Mouse (Mus musculus) spleen, adult 2 months (tissue): ENCODE data around the gene Spred2. TPM values are rescaled to one million over a fixed set of nuclear protein-coding genes. Genes with fewer than 3 reads are reported as not detected.
A peak's percentile ranks its signal among the peaks of the same experiment; 100 is the strongest.

Experiments
- DNase-seq, 2 experiments: peaks; one replicate each; pipeline versions ENCODE4 v3.0.0 to v3.0.0-alpha.2; 2012 to 2021; ENCODE audit warnings: low spot score in 2 of 2, low read depth in 1 of 2
- H3K27ac ChIP-seq: fragments of 200-500 bp; 2 replicates; pipeline ENCODE4 v1.5.1; 2012; ENCODE audit warnings: low read length, inconsistent platforms; ENCODE audit not compliant: insufficient read depth
- H3K27me3 ChIP-seq: fragments of 200-500 bp; 2 replicates; pipeline ENCODE4 v1.6.1; 2012; ENCODE audit warnings: mild to moderate bottlenecking, moderate library complexity, low read length, inconsistent platforms; ENCODE audit not compliant: control insufficient read depth, insufficient read depth
- H3K36me3 ChIP-seq: fragments of 200-500 bp; 2 replicates; pipeline ENCODE4 v1.6.1; 2012; ENCODE audit warnings: mild to moderate bottlenecking, low read length, inconsistent platforms; ENCODE audit not compliant: control insufficient read depth, insufficient read depth
- H3K4me1 ChIP-seq: fragments of 200-500 bp; 2 replicates; pipeline ENCODE4 v1.6.1; 2011; ENCODE audit warnings: inconsistent platforms; ENCODE audit not compliant: control insufficient read depth, insufficient read depth, insufficient read length
- H3K4me3 ChIP-seq: fragments of 200-500 bp; 2 replicates; pipeline ENCODE4 v1.5.1; 2011; ENCODE audit warnings: mild to moderate bottlenecking, inconsistent platforms; ENCODE audit not compliant: insufficient read depth, insufficient read length; ENCODE audit errors: extremely low read depth
- CTCF ChIP-seq: fragments of 200-500 bp; IDR thresholded peaks from 2 replicates; pipeline ENCODE4 v1.5.1; 2011; ENCODE audit warnings: mild to moderate bottlenecking, inconsistent platforms; ENCODE audit not compliant: insufficient read depth, insufficient read length, insufficient replicate concordance; ENCODE audit errors: extremely low read depth
- POLR2A ChIP-seq: fragments of 200-500 bp; IDR thresholded peaks from 2 replicates; pipeline ENCODE4 v1.6.1; 2011; ENCODE audit warnings: low read depth, low read length, inconsistent platforms
- WGBS: fragments of 180-500 bp; shearing (Covaris S2); methylation state at CpG from one replicate; pipeline ENCODE4 v1.1.7; 2018; 5-methylcytosine and 5-hydroxymethylcytosine counted together
- polyA plus RNA-seq: library from polyadenylated mRNA; depleted of rRNA; stranded (reverse); fragments of >200 nt; gene quantifications from 2 replicates; pipeline ENCODE4 v1.2.3, GENCODE M21; 2012

The Spred2 gene
- polyA plus RNA-seq, 1 experiment, result 5.7 TPM

GRCm38 (mm10) chr11:19931569-19932230, 7.5 kb downstream of the Spred2 start:
- TF ChIP-seq POLR2A (no peak), CTCF (no peak)

GRCm38 (mm10) chr11:19932983-19933511, 8.9 kb downstream of the Spred2 start:
- no peaks in the 10 kb centered on the region for H3K4me1 ChIP-seq
- no peak overlapping the region for H3K27ac ChIP-seq
- no peak for TF ChIP-seq CTCF
- TF ChIP-seq POLR2A, result no peak
- no peaks in the 10 kb centered on the region for H3K27me3 ChIP-seq
- H3K36me3 ChIP-seq, result no peaks in the 10 kb centered on the region
- DNase-seq, result no peak
- no peak overlapping the region for H3K4me3 ChIP-seq
- 93% methylated on average over 14 of the region's 14 CpGs for WGBS

More at GRCm38 (mm10) chr11:19931569-19932230, 7.5 kb downstream of the Spred2 start:
- no peaks in the 10 kb centered on the region for H3K36me3 ChIP-seq
- no peak for DNase-seq
- WGBS, result 94% methylated on average over 9 of the region's 9 CpGs
- H3K27ac ChIP-seq, result no peak overlapping the region
- H3K4me1 ChIP-seq, result no peaks in the 10 kb centered on the region
- no peak overlapping the region for H3K4me3 ChIP-seq
- no peaks in the 10 kb centered on the region for H3K27me3 ChIP-seq

- Histone ChIP-seq H3K27ac (no peak overlapping the region), H3K4me3 (no peak overlapping the region), H3K4me1 (peaks cover 14% of the 10 kb centered on the region; the same call in 1 of the 2 replicates), H3K27me3 (no peaks in the 10 kb centered on the region), H3K36me3 (no peaks in the 10 kb centered on the region)
- TF ChIP-seq POLR2A (no peak), CTCF (no peak)
- no peak for DNase-seq
- WGBS, result 47% methylated on average over 7 of the region's 7 CpGs
These were observed 11.6 kb downstream of the Spred2 start for GRCm38 (mm10) chr11:19935524-19936354.

DNA sequence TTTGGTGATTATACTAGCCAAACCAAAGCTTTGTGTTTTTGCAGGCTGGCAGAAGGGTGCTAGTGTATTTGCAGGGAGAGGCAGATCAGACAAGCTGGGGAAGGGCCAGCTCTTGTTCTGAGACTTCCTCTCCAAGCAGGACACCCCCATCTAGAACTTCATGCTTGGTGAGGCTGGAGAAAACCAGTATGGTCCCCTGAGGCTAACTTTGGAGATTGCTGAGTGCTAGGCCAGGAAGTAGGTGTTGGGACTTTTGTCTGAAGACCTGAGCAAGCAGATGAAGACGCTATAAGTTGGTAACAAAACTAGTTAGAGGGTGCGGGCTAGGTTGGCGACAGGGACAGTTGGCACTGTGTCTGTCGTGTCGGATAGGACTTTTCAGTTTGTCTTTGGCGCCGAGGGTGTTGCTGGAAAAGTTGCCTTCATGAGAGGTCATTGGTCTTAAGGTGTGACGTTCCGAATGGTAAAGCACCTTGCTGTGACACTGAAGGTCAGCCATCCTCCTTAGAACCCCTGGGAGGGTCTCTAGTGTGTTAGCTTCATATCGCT, 14.4 kb downstream of the Spred2 start:
- no peak for TF ChIP-seq CTCF
- no peak for TF ChIP-seq POLR2A
- H3K27ac ChIP-seq, result no peak overlapping the region
- H3K4me3 ChIP-seq, result no peak overlapping the region
- H3K27me3 ChIP-seq, result no peaks in the 10 kb centered on the region
- no peaks in the 10 kb centered on the region for H3K36me3 ChIP-seq
- H3K4me1 ChIP-seq, result peaks cover 14% of the 10 kb centered on the region; the same call in 1 of the 2 replicates
- DNase-seq, result peak in 1 of 2 experiments; percentile 30
- 67% methylated on average over 10 of the region's 10 CpGs for WGBS

DNA sequence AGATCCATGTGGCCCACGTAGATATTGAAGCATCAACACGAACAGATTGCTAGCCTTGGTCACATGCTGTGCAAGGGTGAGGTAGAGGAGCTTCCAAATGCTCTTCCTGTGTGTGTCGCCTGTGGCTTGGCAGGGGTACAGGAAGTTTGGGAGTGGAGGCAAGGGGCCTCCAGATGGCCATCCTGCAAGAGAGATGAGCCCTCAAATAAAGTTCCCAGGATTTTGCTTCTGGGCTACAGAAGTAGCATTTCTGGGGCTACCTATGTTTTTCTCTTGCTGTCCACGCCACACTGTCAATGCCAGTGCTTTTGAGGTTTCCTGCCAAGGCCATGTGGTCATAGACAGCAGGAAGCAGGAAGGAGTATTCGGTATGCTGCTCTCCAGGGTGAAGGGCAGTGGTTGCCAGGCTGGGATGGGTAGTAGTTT, 15.1 kb downstream of the Spred2 start:
- H3K4me1 ChIP-seq, result peaks cover 14% of the 10 kb centered on the region; the same call in 1 of the 2 replicates
- H3K4me3 ChIP-seq, result no peak overlapping the region
- no peaks in the 10 kb centered on the region for H3K27me3 ChIP-seq
- TF ChIP-seq CTCF (no peak), POLR2A (no peak)
- H3K27ac ChIP-seq, result no peak overlapping the region
- H3K36me3 ChIP-seq, result no peaks in the 10 kb centered on the region
- WGBS, result 21% methylated on average over 5 of the region's 5 CpGs
- DNase-seq, result no peak

GRCm38 (mm10) chr11:19939831-19940230, 15.7 kb downstream of the Spred2 start:
- 88% methylated on average over 8 of the region's 8 CpGs for WGBS
- DNase-seq, result no peak

More at GRCm38 (mm10) chr11:19939831-19940230, 15.7 kb downstream of the Spred2 start:
- Histone ChIP-seq H3K4me3 (no peak overlapping the region), H3K27ac (no peak overlapping the region), H3K4me1 (peaks cover 14% of the 10 kb centered on the region; the same call in 1 of the 2 replicates), H3K27me3 (no peaks in the 10 kb centered on the region), H3K36me3 (no peaks in the 10 kb centered on the region)
- TF ChIP-seq POLR2A (no peak), CTCF (no peak)
